Mouse (Mus musculus) left cerebral cortex, postnatal 4 days (tissue): Measurements from ENCODE around the gene Ceacam19. TPM values are rescaled to one million over a fixed set of nuclear protein-coding genes. Genes with fewer than 3 reads are reported as not detected.
A peak's percentile ranks its signal among the peaks of the same experiment; 100 is the strongest.
"Not testable (repeated sequence)": the region's sequence is repeated elsewhere in the genome, so short reads cannot be mapped to it uniquely, and the experiment has no call there.

Experiments
- DNase-seq: peaks from one replicate; pipeline ENCODE4 v3.0.0-alpha.2; 2022
- intact Hi-C: fragments of 180-260 bp; cut with DNase I; formaldehyde crosslinking; loops from one replicate; pipeline ENCODE4 v1.15.1; 2025
- total RNA-seq, 2 experiments: library from RNA; stranded (reverse); gene quantifications; 2 replicates each; pipeline ENCODE4 v1.2.3; 2021

The Ceacam19 gene
- total RNA-seq = not detected

GRCm38 (mm10) chr7:19887849-19888248, at the start of gene Ceacam19:
Ceacam19 (minus strand) TSS chr7:19887965.
- DNase-seq = no peak
- intact Hi-C loops = no loop called here

- intact Hi-C loops = no loop called here
Measured at GRCm38 (mm10) chr7:19937229-19937821, 49.6 kb upstream of the Ceacam19 start.

DNA sequence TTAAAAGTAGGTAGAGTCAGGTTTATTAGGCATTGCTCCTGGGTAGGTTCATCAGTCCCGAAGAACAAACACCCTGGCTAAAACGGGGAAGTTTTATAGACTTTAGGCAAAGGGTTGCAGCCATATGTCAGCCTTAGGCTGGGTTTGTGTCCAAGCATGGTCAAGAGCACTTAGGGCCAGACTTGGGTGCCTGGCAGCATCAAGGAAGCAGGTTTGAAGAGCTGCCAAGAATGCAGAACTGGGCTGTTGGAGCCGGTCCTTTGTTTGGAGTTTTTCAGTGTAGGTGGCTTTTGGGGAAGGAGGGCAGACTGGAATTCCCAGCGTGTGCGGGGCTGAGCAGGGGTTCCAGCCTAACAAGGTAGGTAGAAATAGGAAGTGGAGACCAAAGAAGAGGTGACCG, 48.2 kb upstream of the Ceacam19 start:
- intact Hi-C loops = no loop called here
- DNase-seq = no peak

More at GRCm38 (mm10) chr7:19937229-19937821, 49.6 kb upstream of the Ceacam19 start:
- DNase-seq = no peak

- no peak for DNase-seq
- intact Hi-C loops = no loop called here
Measured at GRCm38 (mm10) chr7:19935171-19935751, 47.5 kb upstream of the Ceacam19 start.

GRCm38 (mm10) chr7:19932877-19933809, 45.4 kb upstream of the Ceacam19 start:
- intact Hi-C loops = no loop called here
- DNase-seq = peak; percentile 36

GRCm38 (mm10) chr7:19932133-19932876, 44.5 kb upstream of the Ceacam19 start:
- intact Hi-C loops = no loop called here

DNA sequence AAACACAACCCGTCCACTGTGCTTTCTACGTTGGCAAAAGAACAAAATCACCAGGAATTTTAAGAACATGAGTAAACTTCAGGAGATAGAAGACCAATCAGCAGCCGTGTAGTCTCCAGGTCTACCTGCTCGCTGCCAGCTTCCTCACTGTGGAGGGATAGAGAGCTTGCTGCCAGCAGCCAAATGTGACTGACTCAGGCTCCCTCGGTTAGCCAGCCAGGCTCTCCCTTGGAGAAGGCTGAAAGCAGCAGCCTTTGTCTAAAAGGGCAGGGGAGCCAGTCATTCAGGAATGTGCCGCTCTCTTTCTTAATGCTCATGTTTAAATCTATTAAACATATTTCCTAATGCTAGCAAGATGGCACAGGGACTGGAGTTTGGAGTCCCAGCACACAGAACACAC, 42.7 kb upstream of the Ceacam19 start:
- intact Hi-C loops, DNase-seq: not testable (repeated sequence)

More at GRCm38 (mm10) chr7:19932133-19932876, 44.5 kb upstream of the Ceacam19 start:
- no peak for DNase-seq

GRCm38 (mm10) chr7:19928486-19928885, 40.7 kb upstream of the Ceacam19 start:
- DNase-seq = no peak
- intact Hi-C loops = no loop called here

DNA sequence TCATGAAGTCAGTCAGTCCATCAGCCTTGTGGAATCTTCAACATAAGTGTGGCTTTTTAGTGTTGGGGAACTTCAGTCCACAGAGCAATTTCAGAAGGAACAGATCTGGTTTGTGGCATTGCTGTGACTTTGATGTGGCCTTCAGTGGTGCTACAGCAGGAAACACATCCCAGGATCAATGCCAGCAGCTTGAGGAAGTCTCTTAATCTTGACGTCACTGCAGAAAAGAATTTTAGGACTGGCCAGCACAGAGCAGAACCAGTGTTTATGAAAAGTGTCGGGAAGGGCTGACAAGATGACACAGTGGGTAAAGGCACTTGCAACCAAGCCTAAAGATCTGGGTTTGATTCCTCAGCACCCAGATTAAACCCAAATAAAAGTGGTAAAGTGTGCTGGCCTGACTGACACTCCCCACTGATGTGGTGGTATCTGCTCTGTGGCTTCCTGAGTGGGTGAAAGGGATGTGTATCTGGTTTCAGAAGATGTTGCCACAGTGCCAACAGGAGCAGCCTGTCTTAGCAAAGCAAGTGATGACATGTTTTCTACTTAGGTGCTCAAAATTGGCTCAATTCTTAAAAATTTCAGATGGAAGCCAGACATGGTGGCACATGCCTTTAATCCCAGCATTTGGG, 39.2 kb upstream of the Ceacam19 start:
- no peak for DNase-seq
- intact Hi-C loops = no loop called here

DNA sequence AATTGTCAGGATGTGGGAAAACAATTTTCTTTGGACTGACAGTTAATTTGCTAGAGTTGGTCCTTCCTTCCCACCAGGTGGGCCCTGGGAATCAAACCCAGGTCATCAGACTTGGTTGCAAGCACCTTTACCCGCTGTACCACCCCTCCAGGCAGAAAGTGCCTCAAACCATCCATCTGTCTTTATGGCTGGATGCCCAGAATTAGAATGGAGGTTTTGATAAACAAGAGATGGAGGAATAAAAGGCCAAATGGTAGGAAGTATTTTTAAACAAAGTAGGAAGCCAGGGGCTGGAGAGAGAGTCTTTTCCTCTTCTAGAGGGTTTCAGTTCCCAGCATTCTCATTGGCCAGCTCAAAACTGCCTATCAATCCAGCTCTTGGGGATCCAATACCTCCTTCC, 37.6 kb upstream of the Ceacam19 start:
- intact Hi-C loops = no loop called here
- DNase-seq = no peak

GRCm38 (mm10) chr7:19923797-19924196, 36.0 kb upstream of the Ceacam19 start:
- DNase-seq = no peak
- intact Hi-C loops = loop anchor here (5.0 kb wide), 1 partner anchor 34 kb away; no protein-coding TSS in a partner anchor

DNA sequence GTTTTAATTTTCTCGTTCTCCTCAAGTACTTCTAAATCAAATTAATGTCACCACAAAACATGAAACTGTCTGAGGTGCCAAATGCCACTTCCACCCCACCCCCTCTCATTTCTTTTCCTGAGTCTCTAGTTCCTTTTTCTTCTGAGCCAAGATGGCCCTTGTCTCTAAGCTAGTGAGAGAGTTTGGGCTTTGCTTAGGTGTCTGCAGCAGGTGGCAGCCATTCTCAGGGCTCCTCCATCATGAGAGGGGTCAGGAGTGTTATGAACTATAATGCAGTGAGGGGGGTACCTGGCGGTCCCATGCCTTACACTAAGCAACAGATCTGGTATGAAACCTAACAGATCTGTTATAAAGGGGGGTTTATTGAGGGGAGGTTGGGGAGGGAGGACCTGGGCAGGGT, 35.6 kb upstream of the Ceacam19 start:
- intact Hi-C loops = loop anchor here (5.0 kb wide), 1 partner anchor 34 kb away; no protein-coding TSS in a partner anchor
- no peak for DNase-seq

DNA sequence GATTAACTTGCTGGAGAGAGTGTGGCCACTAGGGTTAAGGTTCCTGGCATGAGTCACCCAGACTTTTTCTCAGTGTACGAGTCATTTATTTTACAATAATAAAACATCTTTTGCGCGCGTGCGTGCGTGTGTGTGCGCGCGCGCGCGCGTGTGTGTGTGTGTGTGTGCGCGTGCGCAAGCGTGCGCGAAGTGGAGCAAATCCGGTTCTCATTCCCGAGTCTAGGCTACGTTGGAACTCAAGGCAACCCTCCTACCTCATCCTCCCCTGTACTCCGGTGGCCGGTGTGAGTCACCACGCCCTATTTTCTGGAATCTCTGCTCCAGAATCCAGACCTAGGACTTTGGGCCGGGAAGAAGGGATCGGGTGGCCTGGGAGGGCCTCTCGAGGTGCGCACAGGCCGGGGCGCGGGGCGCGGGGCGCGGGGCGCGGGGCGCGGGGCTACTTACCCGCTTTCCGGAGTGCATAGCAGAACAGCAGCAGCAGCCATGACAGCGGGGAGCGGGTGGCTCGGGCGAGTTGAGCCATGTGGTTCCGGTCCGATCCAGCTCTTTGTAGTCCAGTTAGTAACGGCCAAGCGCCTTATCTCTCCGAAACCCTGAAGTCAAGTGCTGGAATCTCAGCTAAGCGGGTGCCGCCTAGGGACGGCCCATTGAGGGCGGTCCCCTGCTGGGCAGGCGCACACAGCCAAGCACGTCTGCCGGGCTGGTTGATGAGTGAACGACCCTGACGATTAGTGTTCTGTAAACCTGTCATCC, 32.9 kb upstream of the Ceacam19 start, which contains the start of gene Pvr:
Gene Pvr (minus strand): TSS at position 655 of the 756 bp plus-strand sequence.
- intact Hi-C loops = loop anchor here (5.0 kb wide), 1 partner anchor 37 kb away; no protein-coding TSS in a partner anchor
- DNase-seq = peak; percentile 38

GRCm38 (mm10) chr7:19920166-19920505, 32.4 kb upstream of the Ceacam19 start:
- intact Hi-C loops = loop anchor here (5.0 kb wide), 1 partner anchor 37 kb away; no protein-coding TSS in a partner anchor
- no peak for DNase-seq

DNA sequence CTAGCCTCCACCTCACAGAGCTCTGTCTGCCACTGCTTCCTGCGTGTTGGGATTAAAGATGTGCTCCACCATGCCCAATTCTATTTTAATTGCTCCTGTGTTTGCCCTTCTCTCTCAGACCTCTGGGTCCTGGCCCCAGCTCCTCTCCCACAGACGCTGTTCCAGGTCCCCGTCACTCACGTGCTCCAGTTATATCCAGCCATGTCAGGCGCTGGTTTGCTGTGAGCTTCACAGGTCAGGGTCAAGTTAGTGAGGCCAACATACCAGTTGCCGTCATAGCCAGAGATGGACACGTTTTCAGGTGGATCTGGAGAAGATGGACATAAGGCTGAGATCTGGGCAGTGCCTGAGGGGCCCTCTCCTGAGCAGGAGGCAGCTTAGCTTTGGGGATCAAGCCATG, 26.8 kb upstream of the Ceacam19 start:
- intact Hi-C loops = no loop called here
- no peak for DNase-seq

- intact Hi-C loops = no loop called here
- no peak for DNase-seq
Measured at GRCm38 (mm10) chr7:19911695-19912524, 24.1 kb upstream of the Ceacam19 start.

DNA sequence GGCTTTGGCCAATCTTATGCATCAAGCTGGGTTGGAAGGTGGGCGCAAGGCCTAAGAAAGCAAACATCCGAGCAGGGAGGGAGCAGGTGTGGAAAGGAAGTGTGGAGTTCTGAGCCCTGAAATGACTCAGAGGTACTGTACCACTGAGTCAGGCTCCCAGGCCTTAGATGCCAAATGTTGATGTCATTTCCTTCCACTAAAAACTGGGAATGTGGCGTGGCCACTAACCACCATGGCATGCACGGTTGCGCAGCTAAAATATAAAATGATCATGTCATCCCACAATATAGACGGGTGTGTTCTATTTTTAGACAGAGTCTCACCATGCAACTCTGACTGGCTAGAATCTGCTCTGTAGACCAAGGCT, 23.5 kb upstream of the Ceacam19 start:
- intact Hi-C loops = no loop called here

DNA sequence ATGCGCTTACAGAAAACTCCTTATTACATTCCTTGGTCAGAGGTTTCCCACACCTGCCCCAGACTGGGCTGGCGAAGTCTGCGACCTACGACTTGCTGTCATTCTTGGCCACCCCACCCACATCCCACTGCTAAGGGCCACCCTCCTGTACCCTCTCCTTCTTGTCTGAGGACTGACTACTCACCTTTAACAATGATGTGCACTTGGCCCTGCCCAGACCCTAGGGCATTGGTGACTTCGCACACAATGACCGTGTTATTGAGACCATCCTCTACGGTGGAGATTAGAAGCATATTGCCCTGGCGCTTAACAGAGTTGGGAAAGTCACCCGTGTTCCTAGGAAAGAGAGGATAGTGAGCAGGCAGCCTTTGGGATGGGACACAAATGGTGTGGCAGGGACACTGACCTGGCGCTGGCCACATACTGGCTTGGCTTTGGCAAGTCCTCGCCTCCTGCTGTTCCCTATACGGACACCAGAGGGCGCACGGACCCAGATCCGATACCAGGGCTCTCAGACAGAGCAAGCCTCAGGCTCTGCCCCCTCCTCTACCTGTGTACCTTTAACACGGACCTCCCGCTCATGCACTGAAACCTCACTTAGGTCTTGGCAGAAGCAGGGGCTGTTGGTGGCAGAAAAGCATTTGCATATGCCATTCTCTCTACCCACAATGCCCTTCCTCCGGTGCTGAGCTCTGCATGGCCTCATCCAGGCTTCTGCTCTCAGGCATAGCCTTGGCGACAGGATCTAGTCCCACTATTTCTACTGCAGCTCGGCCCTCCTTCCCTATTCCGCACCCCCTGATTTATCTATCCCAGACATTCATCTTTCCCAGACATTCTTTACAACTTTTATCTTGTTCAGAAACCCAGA, 22.9 kb upstream of the Ceacam19 start:
- DNase-seq = peak; percentile 79
- intact Hi-C loops = no loop called here

More for the DNA sequence above, 23.5 kb upstream of the Ceacam19 start:
- DNase-seq = no peak
